Mouse (Mus musculus) myocyte (in vitro differentiated cells): ENCODE results near the gene Suds3. TPM values are rescaled to one million over a fixed set of nuclear protein-coding genes. Genes with fewer than 3 reads are reported as not detected.

Source experiments
- H3K27me3 ChIP-seq: one replicate; pipeline ENCODE4 v1.6.1; 2011; ENCODE audit not compliant: control insufficient read depth, insufficient read depth, insufficient read length
- H3K36me3 ChIP-seq: one replicate; pipeline ENCODE4 v1.6.1; 2011; ENCODE audit not compliant: control insufficient read depth, insufficient read depth
- H3K4me2 ChIP-seq: one replicate; pipeline ENCODE4 v1.6.1; 2011; ENCODE audit warnings: low read depth, control low read depth
- H3K4me3 ChIP-seq: one replicate; pipeline ENCODE4 v1.5.1; 2011; ENCODE audit warnings: mild to moderate bottlenecking, control low read depth, moderate library complexity
- H3K79me2 ChIP-seq: one replicate; pipeline ENCODE4 v1.6.1; 2011; ENCODE audit not compliant: control insufficient read depth, insufficient read depth
- H3ac ChIP-seq: one replicate; pipeline ENCODE4 v1.6.1; 2011; ENCODE audit not compliant: control insufficient read depth, insufficient read length
- CEBPB ChIP-seq: IDR thresholded peaks from 2 replicates; pipeline ENCODE4 v1.6.1; 2011; ENCODE audit warnings: mild to moderate bottlenecking, moderate library complexity; ENCODE audit not compliant: poor library complexity, insufficient read depth, severe bottlenecking
- E2F4 ChIP-seq: IDR thresholded peaks from one replicate; pipeline ENCODE4 v1.6.1; 2011; ENCODE audit warnings: mild to moderate bottlenecking, control low read depth, moderate library complexity; ENCODE audit not compliant: insufficient read depth
- MAX ChIP-seq: IDR thresholded peaks from one replicate; pipeline ENCODE4 v1.6.1; 2011; ENCODE audit warnings: low read depth, mild to moderate bottlenecking, control low read depth
- MYOD1 ChIP-seq, 3 experiments: IDR thresholded peaks; one replicate each; pipeline ENCODE4 v1.6.1; 2011; ENCODE audit warnings: control low read depth in 2 of 3, low read depth in 2 of 3, mild to moderate bottlenecking in 2 of 3, moderate library complexity in 1 of 3; ENCODE audit not compliant: insufficient read length in 2 of 3, control insufficient read depth in 1 of 3
- MYOG ChIP-seq, 3 experiments: IDR thresholded peaks; one replicate each; pipeline ENCODE4 v1.6.1; 2011; ENCODE audit warnings: control low read depth in 2 of 3, low read depth in 2 of 3, mild to moderate bottlenecking in 2 of 3; ENCODE audit not compliant: insufficient read length in 2 of 3, control insufficient read depth in 1 of 3, insufficient read depth in 1 of 3
- POLR2A ChIP-seq: IDR thresholded peaks from one replicate; pipeline ENCODE4 v1.6.1; 2011; ENCODE audit warnings: low read depth, mild to moderate bottlenecking, control low read depth, moderate library complexity; ENCODE audit not compliant: insufficient read length
- POLR2AphosphoS2 ChIP-seq: IDR thresholded peaks from one replicate; pipeline ENCODE4 v1.6.1; 2011; ENCODE audit warnings: low read depth, control low read depth; ENCODE audit not compliant: insufficient read length
- REST ChIP-seq: IDR thresholded peaks from one replicate; pipeline ENCODE4 v1.6.1; 2011; ENCODE audit warnings: mild to moderate bottlenecking, control low read depth, moderate library complexity; ENCODE audit not compliant: insufficient read depth, insufficient read length
- SRF ChIP-seq: IDR thresholded peaks from one replicate; pipeline ENCODE4 v1.6.1; 2011; ENCODE audit warnings: low read depth; ENCODE audit not compliant: control insufficient read depth, insufficient read length
- TCF12 ChIP-seq: IDR thresholded peaks from one replicate; pipeline ENCODE4 v1.6.1; 2011; ENCODE audit warnings: mild to moderate bottlenecking, control low read depth; ENCODE audit not compliant: poor library complexity, insufficient read depth, severe bottlenecking
- TCF3 ChIP-seq: IDR thresholded peaks from one replicate; pipeline ENCODE4 v1.6.1; 2011; ENCODE audit warnings: low read depth, control low read depth; ENCODE audit not compliant: insufficient read length
- USF1 ChIP-seq: IDR thresholded peaks from one replicate; pipeline ENCODE4 v1.6.1; 2011; ENCODE audit warnings: low read depth, mild to moderate bottlenecking, control low read depth, moderate library complexity
- polyA plus RNA-seq: library from polyadenylated mRNA; unstranded; fragments of >200 nt; fragmentation: generic; extraction: Trizol; gene quantifications from one replicate; pipeline ENCODE4 v1.2.1, GENCODE M21; 2012; ENCODE audit warnings: missing spikeins

Suds3 gene
- polyA plus RNA-seq, 1 experiment, result 77.0 TPM

- no peak for TF ChIP-seq POLR2A
- no peak for TF ChIP-seq MYOD1 (IDR thresholded peaks at IDR 0.05; ENCODE audit: control insufficient read depth in 1 of 3, insufficient read length in 2 of 3, low read depth in 2 of 3)
- TF ChIP-seq REST, result no peak
- no peak for TF ChIP-seq E2F4
- TF ChIP-seq MAX, result no peak
- no peak for TF ChIP-seq POLR2AphosphoS2
- H3ac ChIP-seq, result peak overlapping the region; percentile 83
- H3K27me3 ChIP-seq, result no peaks in the 10 kb centered on the region
- H3K79me2 ChIP-seq, result peaks cover 24% of the 10 kb centered on the region
- peak overlapping the region; percentile 91 for H3K4me3 ChIP-seq
- H3K4me2 ChIP-seq, result peak overlapping the region; percentile 91
- peaks cover 7% of the 10 kb centered on the region for H3K36me3 ChIP-seq
Measured at GRCm38 (mm10) chr5:117114581-117115192, 1.2 kb downstream of the Suds3 start.

DNA sequence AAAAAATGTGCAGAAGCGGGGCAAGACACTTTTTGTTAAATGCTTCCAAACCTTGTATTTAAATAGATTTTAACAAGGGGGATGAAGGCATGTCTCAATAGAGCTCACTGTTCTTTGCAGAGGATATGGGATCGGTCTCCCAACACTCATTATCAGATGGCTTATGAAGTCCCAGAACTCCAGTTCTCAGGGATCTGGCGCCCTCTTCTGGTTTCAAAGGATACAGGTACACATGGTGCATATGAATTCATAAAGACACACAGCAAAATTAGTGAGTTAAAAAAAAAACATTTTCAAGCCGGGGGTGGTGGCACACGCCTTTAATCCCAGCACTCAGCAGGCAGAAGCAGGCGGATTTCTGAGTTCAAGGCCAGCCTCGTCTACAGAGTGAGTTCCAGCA, 2.6 kb downstream of the Suds3 start:
- Histone ChIP-seq H3K79me2 (peaks cover 24% of the 10 kb centered on the region), H3K4me3 (no peak overlapping the region), H3ac (no peak overlapping the region), H3K4me2 (no peak overlapping the region), H3K36me3 (peaks cover 17% of the 10 kb centered on the region), H3K27me3 (no peaks in the 10 kb centered on the region)
- TF ChIP-seq POLR2AphosphoS2 (no peak), MYOD1 (IDR thresholded peaks at IDR 0.05; ENCODE audit: control insufficient read depth in 1 of 3, insufficient read length in 2 of 3, low read depth in 2 of 3) (no peak), REST (no peak), MYOG (IDR thresholded peaks at IDR 0.05; ENCODE audit: control insufficient read depth in 1 of 3, insufficient read depth in 1 of 3, insufficient read length in 2 of 3, low read depth in 2 of 3) (no peak), USF1 (no peak), MAX (no peak), CEBPB (no peak), POLR2A (no peak), SRF (no peak), E2F4 (no peak), TCF3 (no peak), TCF12 (no peak)

- H3ac ChIP-seq, result no peak overlapping the region
- TF ChIP-seq MAX (no peak), MYOD1 (IDR thresholded peaks at IDR 0.05; ENCODE audit: control insufficient read depth in 1 of 3, insufficient read length in 2 of 3, low read depth in 2 of 3) (no peak), USF1 (no peak), TCF3 (no peak), REST (no peak)
- no peak overlapping the region for H3K4me2 ChIP-seq
- no peaks in the 10 kb centered on the region for H3K27me3 ChIP-seq
- H3K79me2 ChIP-seq, result peaks cover 24% of the 10 kb centered on the region
- H3K4me3 ChIP-seq, result no peak overlapping the region
- peaks cover 17% of the 10 kb centered on the region for H3K36me3 ChIP-seq
Measured at GRCm38 (mm10) chr5:117111774-117112112, 4.2 kb downstream of the Suds3 start.

DNA sequence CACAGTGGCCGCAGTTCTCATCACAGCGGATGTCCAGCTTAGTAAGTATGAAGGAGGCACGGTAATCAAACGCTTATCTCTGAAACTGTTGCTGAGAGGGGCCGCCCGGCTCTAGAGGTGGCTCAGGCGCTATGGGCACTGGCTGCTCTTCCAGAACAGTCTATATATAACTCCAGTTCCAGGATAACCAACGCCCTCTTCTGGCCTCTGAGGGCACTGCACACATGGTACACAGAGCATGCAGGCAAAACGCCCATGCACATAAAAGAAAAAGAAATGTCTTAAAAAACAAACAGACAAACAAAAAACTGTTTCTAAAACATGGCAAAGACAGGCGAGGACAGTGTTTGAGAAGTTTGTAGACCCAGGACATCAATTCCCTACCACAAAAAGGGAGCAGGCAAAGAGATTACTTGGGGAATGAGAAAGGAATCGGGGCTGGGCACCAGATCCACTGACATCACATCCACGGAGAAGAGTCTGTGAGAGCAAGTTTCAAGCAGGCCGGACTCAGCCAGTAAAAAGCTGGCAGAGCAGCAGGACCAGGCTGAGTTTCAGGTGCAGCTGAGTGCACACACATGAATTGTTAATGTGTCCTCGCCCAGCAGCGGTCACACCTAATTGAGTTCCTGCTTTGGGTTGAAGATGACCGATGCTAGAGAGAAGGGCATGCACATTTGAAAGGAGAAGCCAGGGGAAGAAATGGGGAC, 4.7 kb downstream of the Suds3 start:
- no peak overlapping the region for H3ac ChIP-seq
- TF ChIP-seq POLR2A, result no peak
- TF ChIP-seq SRF, result no peak
- TF ChIP-seq REST, result no peak
- no peak for TF ChIP-seq MAX
- no peak for TF ChIP-seq USF1
- no peak for TF ChIP-seq TCF12
- no peak for TF ChIP-seq TCF3
- no peak for TF ChIP-seq MYOD1 (IDR thresholded peaks at IDR 0.05; ENCODE audit: control insufficient read depth in 1 of 3, insufficient read length in 2 of 3, low read depth in 2 of 3)
- TF ChIP-seq E2F4, result no peak
- TF ChIP-seq MYOG (IDR thresholded peaks at IDR 0.05; ENCODE audit: control insufficient read depth in 1 of 3, insufficient read depth in 1 of 3, insufficient read length in 2 of 3, low read depth in 2 of 3), result no peak
- TF ChIP-seq CEBPB, result no peak
- no peak for TF ChIP-seq POLR2AphosphoS2
- H3K36me3 ChIP-seq, result peaks cover 18% of the 10 kb centered on the region
- no peak overlapping the region for H3K4me2 ChIP-seq
- H3K27me3 ChIP-seq, result no peaks in the 10 kb centered on the region
- H3K79me2 ChIP-seq, result peaks cover 24% of the 10 kb centered on the region
- H3K4me3 ChIP-seq, result no peak overlapping the region

DNA sequence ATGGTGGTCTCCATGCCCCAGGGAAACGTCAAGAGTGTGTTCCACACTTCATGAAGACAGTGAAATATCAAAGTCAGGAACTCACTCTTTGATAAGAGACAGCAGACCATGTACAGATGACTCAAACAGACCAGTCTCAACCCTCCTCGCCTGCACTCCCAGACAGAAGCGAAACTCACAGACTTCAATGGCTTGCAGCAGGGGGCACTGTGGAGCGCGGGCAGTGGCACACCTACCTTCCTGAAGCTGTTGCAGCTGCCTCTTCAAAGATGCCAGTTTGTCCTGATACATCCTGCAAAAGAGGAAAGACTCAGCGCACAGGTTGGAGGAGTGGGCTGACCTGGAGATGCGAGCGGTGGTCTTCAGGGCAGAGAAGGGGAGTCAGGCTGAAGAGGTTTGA, 6.4 kb downstream of the Suds3 start:
- no peak overlapping the region for H3K4me3 ChIP-seq
- H3K4me2 ChIP-seq, result no peak overlapping the region
- H3K36me3 ChIP-seq, result peaks cover 22% of the 10 kb centered on the region
- H3K79me2 ChIP-seq, result peaks cover 16% of the 10 kb centered on the region
- no peak for TF ChIP-seq REST
- no peak for TF ChIP-seq MYOG (IDR thresholded peaks at IDR 0.05; ENCODE audit: control insufficient read depth in 1 of 3, insufficient read depth in 1 of 3, insufficient read length in 2 of 3, low read depth in 2 of 3)
- no peak for TF ChIP-seq TCF12
- no peak for TF ChIP-seq TCF3
- no peak for TF ChIP-seq USF1
- no peak for TF ChIP-seq CEBPB
- TF ChIP-seq MAX, result no peak
- TF ChIP-seq MYOD1 (IDR thresholded peaks at IDR 0.05; ENCODE audit: control insufficient read depth in 1 of 3, insufficient read length in 2 of 3, low read depth in 2 of 3), result no peak
- TF ChIP-seq POLR2A, result no peak
- no peak for TF ChIP-seq SRF
- no peak for TF ChIP-seq POLR2AphosphoS2
- no peak for TF ChIP-seq E2F4
- no peak overlapping the region for H3ac ChIP-seq
- H3K27me3 ChIP-seq, result no peaks in the 10 kb centered on the region
